Mouse (Mus musculus): Measurements from ENCODE around the gene Tiam1. TPM values are rescaled to one million over a fixed set of nuclear protein-coding genes. Genes with fewer than 3 reads are reported as not detected.

Tiam1 gene
- 18.9 and 24.9 TPM in 2 replicates for polyA plus RNA-seq (2014; fragmentation: Nextera tagmentation; extraction: Ambion mirVana)

DNA sequence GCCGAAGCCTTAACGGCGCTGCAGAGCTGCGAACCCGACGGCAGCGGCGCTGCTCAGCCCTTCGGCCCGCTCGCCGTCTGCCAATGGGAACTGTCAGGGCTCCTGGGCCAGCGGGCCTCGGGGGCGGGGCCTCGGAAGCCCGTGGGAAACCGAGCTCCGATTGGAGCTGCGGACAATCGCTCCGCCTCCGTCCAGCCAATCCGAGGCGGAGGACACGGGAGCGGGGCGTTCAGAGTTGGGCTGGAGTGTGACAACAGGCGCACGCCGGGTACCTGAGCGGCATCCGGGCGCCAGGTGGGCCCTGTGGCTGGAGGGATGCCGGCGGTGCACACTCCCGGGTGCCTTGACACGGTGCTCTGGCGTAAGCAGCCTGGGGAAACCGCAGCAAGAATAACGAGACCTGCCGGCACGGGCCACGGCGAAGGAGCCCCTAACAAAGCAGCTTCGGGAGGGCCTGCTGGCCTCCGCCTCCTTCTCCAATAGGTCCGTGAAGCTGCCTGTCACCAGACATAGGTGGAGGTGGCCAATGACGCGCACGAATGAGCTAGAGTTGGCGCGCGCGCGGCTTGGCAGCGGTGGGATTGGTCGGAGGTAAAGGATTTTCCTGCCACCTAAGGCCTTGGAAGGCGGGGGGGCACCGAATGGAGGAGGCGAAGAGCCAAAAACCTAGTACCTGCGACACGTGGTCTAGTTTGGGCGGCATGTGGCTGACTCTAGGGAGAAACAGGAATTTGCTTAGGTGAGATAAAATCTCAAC lies at the start of gene Tiam1:
Gene Tiam1 (minus strand): TSS at position 10 of the 757 bp plus-strand sequence.
- Histone ChIP-seq H3K4me3 (ENCODE audit: low read depth, low read length) (peak within 1 kb of the TSS; percentile 75), H3K27me3 (ENCODE audit: control insufficient read depth, insufficient read depth, low read length) (no peaks in the 10 kb centered on the region), H3K9ac (ENCODE audit: low read depth, low read length) (peak within 1 kb of the TSS; percentile 87), H3K27ac (ENCODE audit: low read depth, low read length) (peak within 1 kb of the TSS; percentile 86), H3K9me3 (replicated peaks; ENCODE audit: control insufficient read depth, low read length) (no peaks in the 10 kb centered on the region), H3K4me2 (peak within 1 kb of the TSS; percentile 69), H3K36me3 (ENCODE audit: control insufficient read depth, insufficient read depth, low read length) (no peaks in the 10 kb centered on the region), H3K4me1 (ENCODE audit: control insufficient read depth, insufficient read depth, low read length) (peaks cover 20% of the 10 kb centered on the region)
- ATAC-seq (replicated peaks; ENCODE audit: insufficient number of reproducible peaks, low FRiP score, low TSS enrichment) = peak; percentile 98
- WGBS (ENCODE audit: insufficient replicate concordance) = under 1% methylated on average over 64 of the region's 64 CpGs

DNA sequence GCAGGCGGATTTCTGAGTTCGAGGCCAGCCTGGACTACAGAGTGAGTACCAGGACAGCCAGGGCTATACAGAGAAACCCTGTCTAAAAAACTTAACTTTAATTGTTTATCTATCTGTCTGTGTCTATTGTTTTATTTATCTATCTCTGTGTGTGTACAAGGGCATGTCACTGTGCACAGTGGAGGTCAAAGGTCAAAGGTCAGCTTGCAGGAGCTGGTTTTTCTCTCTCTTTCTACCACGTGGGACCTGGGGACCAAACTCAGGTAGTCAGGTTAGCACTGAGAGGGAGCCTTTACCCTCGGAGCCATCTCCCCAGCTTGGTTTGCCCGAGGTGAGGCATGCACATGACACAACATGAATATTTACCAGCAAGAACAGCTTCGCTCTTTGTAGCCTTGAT lies 47.7 kb upstream of the Tiam1 start:
- Histone ChIP-seq H3K4me1 (ENCODE audit: control insufficient read depth, insufficient read depth, low read length) (no peaks in the 10 kb centered on the region), H3K4me3 (ENCODE audit: low read depth, low read length) (no peak overlapping the region), H3K9ac (ENCODE audit: low read depth, low read length) (no peak overlapping the region), H3K27ac (ENCODE audit: low read depth, low read length) (no peak overlapping the region), H3K36me3 (ENCODE audit: control insufficient read depth, insufficient read depth, low read length) (no peaks in the 10 kb centered on the region), H3K9me3 (replicated peaks; ENCODE audit: control insufficient read depth, low read length) (no peaks in the 10 kb centered on the region), H3K4me2 (no peak overlapping the region), H3K27me3 (ENCODE audit: control insufficient read depth, insufficient read depth, low read length) (no peaks in the 10 kb centered on the region)
- no peak for ATAC-seq (replicated peaks; ENCODE audit: insufficient number of reproducible peaks, low FRiP score, low TSS enrichment)
- 69% methylated on average over 6 of the region's 6 CpGs for WGBS (ENCODE audit: insufficient replicate concordance)

DNA sequence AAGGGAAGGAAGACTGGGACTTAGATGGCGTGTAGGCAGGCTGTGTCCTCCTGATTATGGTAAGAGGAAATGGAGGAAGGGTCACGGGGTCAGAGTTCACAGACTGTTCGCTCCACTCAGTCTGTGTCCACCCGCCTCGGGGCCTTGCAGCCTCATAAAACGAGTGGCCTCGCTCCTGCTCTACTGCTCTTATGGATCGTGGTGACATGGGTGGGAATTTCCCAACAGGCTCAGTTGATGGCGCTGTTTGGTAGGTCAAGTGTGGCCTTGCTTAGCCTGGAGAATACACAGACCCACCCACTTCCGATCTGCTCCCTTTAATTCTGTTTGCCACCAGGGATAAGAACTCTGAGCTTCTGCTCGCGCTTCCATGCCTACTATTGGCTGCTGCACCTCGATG lies 43.9 kb upstream of the Tiam1 start:
- WGBS (ENCODE audit: insufficient replicate concordance) = 19% methylated on average over 13 of the region's 13 CpGs
- Histone ChIP-seq H3K36me3 (ENCODE audit: control insufficient read depth, insufficient read depth, low read length) (no peaks in the 10 kb centered on the region), H3K9ac (ENCODE audit: low read depth, low read length) (no peak overlapping the region), H3K4me1 (ENCODE audit: control insufficient read depth, insufficient read depth, low read length) (no peaks in the 10 kb centered on the region), H3K27me3 (ENCODE audit: control insufficient read depth, insufficient read depth, low read length) (no peaks in the 10 kb centered on the region), H3K4me2 (0 out of 2 replicates have a peak overlapping the region, but pooled peaks have one; percentile 28), H3K27ac (ENCODE audit: low read depth, low read length) (no peak overlapping the region), H3K9me3 (replicated peaks; ENCODE audit: control insufficient read depth, low read length) (no peaks in the 10 kb centered on the region), H3K4me3 (ENCODE audit: low read depth, low read length) (no peak overlapping the region)
- ATAC-seq (replicated peaks; ENCODE audit: insufficient number of reproducible peaks, low FRiP score, low TSS enrichment) = 0 out of 2 replicates have a peak, but pooled peaks have one; percentile 26

DNA sequence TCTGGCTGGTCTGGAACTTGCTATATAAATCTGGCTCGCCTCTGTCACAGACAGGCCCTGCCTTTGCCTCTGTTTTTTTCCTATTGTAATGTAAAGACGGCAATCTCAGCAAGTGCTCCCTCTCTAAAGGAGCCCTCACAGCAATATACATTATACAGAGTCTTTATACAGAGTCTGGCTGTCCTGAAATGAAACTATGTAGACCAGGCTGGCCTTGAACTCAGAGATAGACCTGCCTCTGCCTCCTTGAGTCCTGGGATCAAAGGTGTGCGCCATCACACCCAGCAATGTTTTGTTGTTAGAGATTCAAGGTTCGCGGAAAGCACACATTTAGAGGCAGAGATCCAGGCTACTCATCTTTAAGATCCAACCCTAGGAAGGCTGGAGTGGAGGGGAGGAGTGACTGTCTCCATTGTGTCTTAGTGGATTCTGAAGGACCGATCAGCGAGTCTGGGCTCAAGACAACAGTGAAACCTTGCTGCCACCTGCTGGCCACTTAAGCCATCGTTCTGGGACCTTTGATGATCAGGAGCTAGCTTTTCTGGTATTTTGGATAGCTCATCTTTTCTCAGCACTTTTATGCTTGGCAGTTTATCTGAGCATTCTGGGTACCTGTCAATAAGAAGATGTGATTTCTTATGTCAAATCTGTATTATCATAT lies 42.5 kb upstream of the Tiam1 start:
- no peaks in the 10 kb centered on the region for H3K4me1 ChIP-seq (ENCODE audit: control insufficient read depth, insufficient read depth, low read length)
- H3K27ac ChIP-seq (ENCODE audit: low read depth, low read length) = no peak overlapping the region
- no peak overlapping the region for H3K4me3 ChIP-seq (ENCODE audit: low read depth, low read length)
- H3K9me3 ChIP-seq (replicated peaks; ENCODE audit: control insufficient read depth, low read length) = no peaks in the 10 kb centered on the region
- H3K27me3 ChIP-seq (ENCODE audit: control insufficient read depth, insufficient read depth, low read length) = no peaks in the 10 kb centered on the region
- WGBS (ENCODE audit: insufficient replicate concordance) = 42% methylated on average over 8 of the region's 8 CpGs
- H3K4me2 ChIP-seq = no peak overlapping the region
- H3K9ac ChIP-seq (ENCODE audit: low read depth, low read length) = no peak overlapping the region
- ATAC-seq (replicated peaks; ENCODE audit: insufficient number of reproducible peaks, low FRiP score, low TSS enrichment) = no peak
- H3K36me3 ChIP-seq (ENCODE audit: control insufficient read depth, insufficient read depth, low read length) = no peaks in the 10 kb centered on the region

DNA sequence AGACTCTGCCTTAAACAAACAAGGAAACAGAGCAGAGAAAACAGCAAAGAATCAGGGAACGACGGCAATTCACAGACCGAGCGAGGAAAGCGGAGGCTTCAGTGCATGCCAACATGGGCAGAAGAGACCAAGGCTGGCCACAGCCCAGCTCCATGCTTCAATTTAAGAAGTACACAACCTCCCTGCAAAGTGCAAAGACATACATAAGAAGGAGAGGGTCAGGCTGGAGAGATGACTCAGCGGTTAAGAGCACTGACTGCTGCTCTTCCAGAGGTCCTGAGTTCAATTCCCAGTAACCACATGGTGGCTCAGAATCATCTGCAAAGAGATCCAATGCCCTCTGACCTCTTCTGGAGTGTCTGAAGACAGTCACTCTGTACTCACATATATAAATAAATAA lies 40.6 kb upstream of the Tiam1 start:
- Histone ChIP-seq H3K4me2 (no peak overlapping the region), H3K4me1 (ENCODE audit: control insufficient read depth, insufficient read depth, low read length) (no peaks in the 10 kb centered on the region), H3K9me3 (replicated peaks; ENCODE audit: control insufficient read depth, low read length) (no peaks in the 10 kb centered on the region), H3K36me3 (ENCODE audit: control insufficient read depth, insufficient read depth, low read length) (no peaks in the 10 kb centered on the region), H3K27ac (ENCODE audit: low read depth, low read length) (no peak overlapping the region), H3K4me3 (ENCODE audit: low read depth, low read length) (no peak overlapping the region), H3K9ac (ENCODE audit: low read depth, low read length) (no peak overlapping the region), H3K27me3 (ENCODE audit: control insufficient read depth, insufficient read depth, low read length) (no peaks in the 10 kb centered on the region)
- ATAC-seq (replicated peaks; ENCODE audit: insufficient number of reproducible peaks, low FRiP score, low TSS enrichment) = no peak
- 80% methylated on average over 6 of the region's 6 CpGs for WGBS (ENCODE audit: insufficient replicate concordance)

DNA sequence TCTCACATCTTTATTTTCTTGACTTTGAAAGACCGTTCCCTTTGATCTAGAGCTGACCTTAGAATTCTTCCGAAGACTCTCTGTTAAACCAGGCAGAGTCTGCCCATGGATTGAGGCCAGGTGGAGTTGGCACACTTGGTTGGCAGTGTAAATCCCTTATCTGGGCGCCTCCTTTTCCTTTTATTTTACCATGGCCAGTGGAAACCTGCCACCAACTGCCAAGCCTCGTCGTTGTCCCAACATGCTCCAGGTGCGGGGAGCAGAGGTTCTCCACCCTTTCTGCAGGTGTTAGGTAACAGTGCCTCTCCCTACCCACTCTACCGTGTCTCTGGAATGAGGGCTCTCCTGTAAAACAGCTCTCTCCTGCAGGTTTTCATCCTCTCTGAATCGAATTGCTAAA lies 38.1 kb upstream of the Tiam1 start:
- H3K4me1 ChIP-seq (ENCODE audit: control insufficient read depth, insufficient read depth, low read length) = 0 out of 2 replicates have a peak, but pooled peaks cover under 1% of the 10 kb centered on the region
- no peak overlapping the region for H3K4me2 ChIP-seq
- no peaks in the 10 kb centered on the region for H3K27me3 ChIP-seq (ENCODE audit: control insufficient read depth, insufficient read depth, low read length)
- WGBS (ENCODE audit: insufficient replicate concordance) = 83% methylated on average over 8 of the region's 8 CpGs
- H3K27ac ChIP-seq (ENCODE audit: low read depth, low read length) = no peak overlapping the region
- no peak overlapping the region for H3K9ac ChIP-seq (ENCODE audit: low read depth, low read length)
- no peak overlapping the region for H3K4me3 ChIP-seq (ENCODE audit: low read depth, low read length)
- no peaks in the 10 kb centered on the region for H3K9me3 ChIP-seq (replicated peaks; ENCODE audit: control insufficient read depth, low read length)
- H3K36me3 ChIP-seq (ENCODE audit: control insufficient read depth, insufficient read depth, low read length) = no peaks in the 10 kb centered on the region
- ATAC-seq (replicated peaks; ENCODE audit: insufficient number of reproducible peaks, low FRiP score, low TSS enrichment) = no peak

DNA sequence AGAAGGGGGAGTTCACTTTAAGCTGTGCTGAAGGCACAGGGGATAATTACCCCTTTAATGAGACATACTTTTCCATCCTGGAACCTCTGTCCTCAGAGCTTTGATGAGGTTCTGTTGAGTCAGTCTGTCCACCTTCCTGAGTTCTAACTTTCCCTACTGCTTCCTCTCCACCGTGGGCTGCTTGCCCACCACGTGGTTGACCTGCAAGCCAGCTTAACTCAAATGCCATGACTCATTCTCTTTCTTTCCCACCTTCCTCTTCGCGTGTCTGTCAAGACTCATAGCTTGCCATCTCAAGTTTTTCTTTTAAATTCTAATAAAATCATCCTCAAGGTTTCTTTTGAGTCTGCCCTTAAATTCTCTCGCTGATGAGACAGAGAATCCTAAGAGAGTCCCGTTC lies 37.4 kb upstream of the Tiam1 start:
- no peak overlapping the region for H3K9ac ChIP-seq (ENCODE audit: low read depth, low read length)
- no peaks in the 10 kb centered on the region for H3K36me3 ChIP-seq (ENCODE audit: control insufficient read depth, insufficient read depth, low read length)
- no peak for ATAC-seq (replicated peaks; ENCODE audit: insufficient number of reproducible peaks, low FRiP score, low TSS enrichment)
- no peaks in the 10 kb centered on the region for H3K27me3 ChIP-seq (ENCODE audit: control insufficient read depth, insufficient read depth, low read length)
- 0 out of 2 replicates have a peak, but pooled peaks cover 2% of the 10 kb centered on the region for H3K4me1 ChIP-seq (ENCODE audit: control insufficient read depth, insufficient read depth, low read length)
- H3K4me3 ChIP-seq (ENCODE audit: low read depth, low read length) = no peak overlapping the region
- H3K9me3 ChIP-seq (replicated peaks; ENCODE audit: control insufficient read depth, low read length) = no peaks in the 10 kb centered on the region
- H3K4me2 ChIP-seq = no peak overlapping the region
- 73% methylated on average over 6 of the region's 6 CpGs for WGBS (ENCODE audit: insufficient replicate concordance)
- H3K27ac ChIP-seq (ENCODE audit: low read depth, low read length) = no peak overlapping the region

DNA sequence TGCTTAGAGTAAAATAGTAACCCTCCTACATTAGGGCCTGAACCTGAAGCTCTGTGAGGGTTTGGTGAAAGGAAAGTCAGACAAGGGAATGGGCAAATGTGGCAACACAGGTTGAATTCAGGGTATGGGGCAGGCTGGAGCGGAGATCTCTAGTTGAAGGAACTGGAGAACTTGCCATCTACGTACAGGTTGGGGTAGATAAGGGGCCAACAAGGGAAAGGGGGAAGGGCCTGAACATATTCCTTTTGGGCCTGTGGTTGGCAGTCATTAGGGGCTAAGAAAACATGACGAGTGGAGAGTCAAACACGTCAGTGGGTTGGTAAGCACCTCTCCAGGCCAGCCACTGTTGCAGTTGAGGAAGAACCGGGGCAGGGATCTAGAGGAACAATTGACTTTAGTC lies 36.3 kb upstream of the Tiam1 start:
- no peak for ATAC-seq (replicated peaks; ENCODE audit: insufficient number of reproducible peaks, low FRiP score, low TSS enrichment)
- H3K36me3 ChIP-seq (ENCODE audit: control insufficient read depth, insufficient read depth, low read length) = no peaks in the 10 kb centered on the region
- H3K4me2 ChIP-seq = no peak overlapping the region
- no peaks in the 10 kb centered on the region for H3K27me3 ChIP-seq (ENCODE audit: control insufficient read depth, insufficient read depth, low read length)
- H3K4me1 ChIP-seq (ENCODE audit: control insufficient read depth, insufficient read depth, low read length) = 0 out of 2 replicates have a peak, but pooled peaks cover 2% of the 10 kb centered on the region
- WGBS (ENCODE audit: insufficient replicate concordance) = 82% methylated on average over 5 of the region's 5 CpGs
- H3K9me3 ChIP-seq (replicated peaks; ENCODE audit: control insufficient read depth, low read length) = no peaks in the 10 kb centered on the region
- no peak overlapping the region for H3K9ac ChIP-seq (ENCODE audit: low read depth, low read length)
- H3K4me3 ChIP-seq (ENCODE audit: low read depth, low read length) = no peak overlapping the region
- no peak overlapping the region for H3K27ac ChIP-seq (ENCODE audit: low read depth, low read length)
